Mouse (Mus musculus) c-Kit-positive CD71-positive TER-119-negative erythroid progenitor cells, embryonic 14.5 days (primary cell): ENCODE results near the gene Gosr1.
"Not testable (repeated sequence)": the region's sequence is repeated elsewhere in the genome, so short reads cannot be mapped to it uniquely, and the experiment has no call there.

Experiments
- DNase-seq: peaks from one replicate; pipeline ENCODE4 v3.0.0-alpha.2; 2013; ENCODE audit warnings: low read depth

Gosr1 gene

GRCm38 (mm10) chr11:76763053-76763740, at the start of gene Gosr1:
Gene Gosr1, minus strand, starts transcription at chr11:76763579.
- DNase-seq, result peak; percentile 99

- no peak for DNase-seq
Observed at GRCm38 (mm10) chr11:76810706-76811495, 47.5 kb upstream of the Gosr1 start.

- no peak for DNase-seq
Observed at GRCm38 (mm10) chr11:76809450-76809849, 46.1 kb upstream of the Gosr1 start.

- DNase-seq, result no peak
Observed at GRCm38 (mm10) chr11:76808550-76808949, 45.2 kb upstream of the Gosr1 start.

GRCm38 (mm10) chr11:76807007-76807679, 43.8 kb upstream of the Gosr1 start:
- no peak for DNase-seq

- no peak for DNase-seq
Observed at GRCm38 (mm10) chr11:76806026-76806425, 42.6 kb upstream of the Gosr1 start.

GRCm38 (mm10) chr11:76805072-76805471, 41.7 kb upstream of the Gosr1 start:
- not testable (repeated sequence) for DNase-seq

- DNase-seq, result no peak
Observed at GRCm38 (mm10) chr11:76803266-76803665, 39.9 kb upstream of the Gosr1 start.

GRCm38 (mm10) chr11:76797236-76797635, 33.9 kb upstream of the Gosr1 start:
- no peak for DNase-seq

- no peak for DNase-seq
Observed at GRCm38 (mm10) chr11:76795326-76795725, 31.9 kb upstream of the Gosr1 start.

- no peak for DNase-seq
Observed at GRCm38 (mm10) chr11:76791331-76791730, 28.0 kb upstream of the Gosr1 start.

- DNase-seq, result peak; percentile 61
Observed at GRCm38 (mm10) chr11:76789252-76789651, 25.9 kb upstream of the Gosr1 start.

- no peak for DNase-seq
Observed at GRCm38 (mm10) chr11:76775533-76775932, 12.2 kb upstream of the Gosr1 start.

- no peak for DNase-seq
Observed at GRCm38 (mm10) chr11:76773811-76774210, 10.4 kb upstream of the Gosr1 start.

- DNase-seq, result no peak
Observed at GRCm38 (mm10) chr11:76770566-76770965, 7.2 kb upstream of the Gosr1 start.

- DNase-seq, result no peak
Observed at GRCm38 (mm10) chr11:76763741-76764122, 353 bp upstream of the Gosr1 start.

GRCm38 (mm10) chr11:76752276-76752675, 11.1 kb downstream of the Gosr1 start:
- no peak for DNase-seq

GRCm38 (mm10) chr11:76748819-76749218, 14.6 kb downstream of the Gosr1 start:
- no peak for DNase-seq

- DNase-seq, result no peak
Observed at GRCm38 (mm10) chr11:76745921-76746320, 17.5 kb downstream of the Gosr1 start.

- no peak for DNase-seq
Observed at GRCm38 (mm10) chr11:76744550-76744949, 18.8 kb downstream of the Gosr1 start.

- no peak for DNase-seq
Observed at GRCm38 (mm10) chr11:76742511-76742910, 20.9 kb downstream of the Gosr1 start.

GRCm38 (mm10) chr11:76739125-76739524, 24.3 kb downstream of the Gosr1 start:
- no peak for DNase-seq
